Mouse (Mus musculus) erythroid progenitor cell, adult 5-6 weeks (primary cell): Measurements from ENCODE around the gene Mfap1a. TPM values are rescaled to one million over a fixed set of nuclear protein-coding genes. Genes with fewer than 3 reads are reported as not detected.
"Not testable (repeated sequence)": the region's sequence is repeated elsewhere in the genome, so short reads cannot be mapped to it uniquely, and the experiment has no call there.

ENCODE experiments used
- ATAC-seq: replicated peaks from 2 replicates; pipeline ENCODE4 v1.8.0; 2016; ENCODE audit warnings: moderate number of reproducible peaks, mild to moderate bottlenecking, moderate TSS enrichment, inconsistent platforms; ENCODE audit not compliant: poor library complexity, low FRiP score, severe bottlenecking
- total RNA-seq, 2 experiments: library from RNA; stranded (forward) in 1 of 2; stranded (reverse) in 1 of 2; fragments of 150-400 nt in 1 of 2; fragments of 186-747, 209-891 nt in 1 of 2; gene quantifications; 2 replicates each; pipeline versions ENCODE4 v1.2.3 to v1.2.4; 2015 to 2017; ENCODE audit warnings: low replicate concordance in 2 of 2

The Mfap1a gene
- total RNA-seq, 2 experiments from 2014 or later, result 21.1 to 22.2 TPM

DNA sequence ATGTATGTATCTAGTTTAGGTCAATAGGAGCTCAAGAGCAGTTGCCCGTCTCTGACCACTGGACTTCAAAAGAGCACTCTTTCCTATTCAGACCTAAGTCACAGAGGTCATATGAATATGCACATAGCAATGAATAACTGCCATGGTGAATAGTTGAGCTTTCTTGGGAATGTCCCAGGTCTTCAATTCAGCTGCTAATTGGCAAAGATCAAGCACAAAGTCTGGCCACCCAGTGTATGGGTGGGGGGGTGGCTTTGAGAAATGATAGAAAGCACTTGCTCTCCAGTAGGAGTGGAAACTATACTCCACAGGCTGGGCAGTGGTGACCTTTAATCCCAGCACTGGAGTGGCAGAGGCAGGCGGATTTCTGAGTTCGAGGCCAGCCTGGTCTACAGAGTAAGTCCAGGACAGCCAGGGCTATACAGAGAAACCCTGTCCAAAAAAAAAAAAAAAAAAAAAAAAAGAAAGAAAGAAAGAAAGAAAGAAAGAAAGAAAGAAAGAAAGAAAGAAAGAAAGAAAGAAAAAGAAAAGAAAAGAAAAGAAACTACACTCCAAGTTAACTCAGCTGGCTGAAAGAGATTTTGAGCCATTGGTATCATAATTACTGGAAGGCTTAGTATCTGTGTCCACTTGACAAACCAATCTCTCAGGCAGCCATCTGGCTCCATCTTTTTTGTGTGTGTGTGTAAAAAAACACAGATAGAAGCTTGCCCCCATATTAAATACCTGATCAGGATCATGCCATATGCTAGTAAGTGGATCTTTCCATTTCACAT lies 28.8 kb downstream of the Mfap1a start:
- ATAC-seq, result no peak

DNA sequence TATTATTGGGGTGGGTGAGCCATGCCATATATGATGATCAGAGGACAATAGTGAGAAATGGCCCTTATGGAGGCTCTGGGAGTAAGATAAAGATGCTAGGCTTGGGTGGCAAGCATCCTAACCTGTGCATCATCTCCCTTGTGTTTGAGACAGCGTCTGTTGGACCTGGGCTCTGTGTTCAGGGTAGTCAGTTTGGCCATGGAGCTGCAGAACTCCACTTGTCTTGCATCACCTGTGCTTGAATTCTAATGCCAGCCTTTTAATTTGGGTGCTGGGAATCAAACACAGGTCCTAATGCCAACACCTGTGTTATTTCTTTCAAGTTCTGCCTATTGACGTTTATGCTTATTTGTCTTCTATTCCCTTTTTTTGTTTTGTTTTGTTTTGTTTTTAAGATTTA lies 31.2 kb downstream of the Mfap1a start:
- ATAC-seq, result not testable (repeated sequence)

DNA sequence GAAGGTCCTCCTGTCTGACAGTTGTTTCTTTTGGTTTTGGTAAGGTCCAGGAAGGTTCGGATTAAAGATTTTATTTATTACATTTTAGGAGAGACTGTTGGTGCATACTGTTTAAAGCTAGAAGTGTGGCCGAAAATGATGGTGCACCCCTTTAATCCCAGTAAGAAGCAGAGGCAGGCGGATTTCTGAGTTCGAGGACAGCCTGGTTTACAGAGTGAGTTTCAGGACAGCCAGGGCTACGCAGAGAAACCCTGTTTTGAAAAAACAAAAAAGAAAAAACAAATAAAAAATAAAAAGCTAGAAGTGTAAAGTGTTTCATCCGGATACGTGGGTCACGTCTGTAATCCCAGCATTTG lies 32.3 kb downstream of the Mfap1a start:
- ATAC-seq, result peak; percentile 60

DNA sequence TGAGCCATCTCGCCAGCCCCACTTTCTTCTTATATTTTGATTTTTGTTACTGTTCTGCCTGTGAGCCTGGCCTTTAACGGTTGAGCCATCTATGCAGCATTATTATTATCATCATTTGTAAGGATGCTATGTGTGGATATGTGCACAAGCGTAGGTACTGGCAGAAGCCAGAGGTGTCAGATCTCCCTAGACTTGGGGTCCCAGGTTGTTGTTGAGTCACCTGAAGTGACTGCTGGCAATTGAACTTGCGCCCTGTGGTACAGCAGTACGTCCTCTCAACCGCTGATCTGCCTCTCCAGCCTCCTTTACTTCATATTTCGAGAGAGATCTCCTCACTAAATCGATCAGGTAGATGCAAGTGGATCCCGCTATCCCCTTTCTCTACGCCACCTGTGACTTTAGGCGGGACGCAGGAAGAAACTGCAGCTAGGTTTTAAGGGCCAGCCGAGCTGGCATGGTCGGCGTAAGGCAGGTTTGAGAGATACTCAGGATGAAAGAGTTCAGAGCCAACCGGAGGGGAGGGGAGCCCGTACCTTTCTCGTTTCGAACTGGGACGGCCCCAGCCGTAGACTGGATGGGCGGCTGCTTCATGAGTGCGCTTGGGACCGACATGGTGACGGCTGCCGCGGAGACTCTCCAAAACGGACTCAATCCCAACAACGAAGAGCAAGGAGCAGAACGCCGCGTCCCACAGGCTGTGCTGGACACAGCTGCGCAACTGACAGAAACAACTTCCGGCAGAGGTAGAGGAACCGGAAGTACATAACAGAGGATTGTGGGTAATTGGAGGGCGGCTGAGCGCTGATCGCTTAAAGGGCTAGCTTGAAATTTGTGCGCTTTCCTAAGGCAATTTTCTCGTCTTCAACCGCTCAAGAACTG lies 32.9 kb downstream of the Mfap1a start, which contains the start of gene Mfap1b:
Gene Mfap1b, minus strand, starts transcription at position 767 of the 879 bp plus-strand sequence.
- peak; percentile 98 for ATAC-seq

DNA sequence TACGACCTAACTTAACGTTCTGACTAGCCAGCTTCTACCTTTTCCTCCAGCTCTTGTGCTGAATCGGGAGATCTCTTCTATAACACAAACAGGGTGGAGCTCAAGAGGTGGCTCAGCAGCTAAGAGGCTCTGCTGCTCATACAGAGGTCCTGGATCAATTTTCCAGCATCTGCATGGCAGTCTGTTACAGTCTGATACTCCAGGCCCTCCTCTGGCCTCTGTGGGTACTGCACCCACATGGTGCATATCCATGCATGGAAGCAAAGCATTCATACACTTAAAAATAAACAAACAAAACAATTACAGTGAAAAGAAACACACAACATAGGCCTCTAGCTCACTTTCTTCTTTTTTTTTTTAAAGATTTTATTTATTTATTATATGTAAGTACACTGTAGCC lies 33.7 kb downstream of the Mfap1a start:
- ATAC-seq, result not testable (repeated sequence)

DNA sequence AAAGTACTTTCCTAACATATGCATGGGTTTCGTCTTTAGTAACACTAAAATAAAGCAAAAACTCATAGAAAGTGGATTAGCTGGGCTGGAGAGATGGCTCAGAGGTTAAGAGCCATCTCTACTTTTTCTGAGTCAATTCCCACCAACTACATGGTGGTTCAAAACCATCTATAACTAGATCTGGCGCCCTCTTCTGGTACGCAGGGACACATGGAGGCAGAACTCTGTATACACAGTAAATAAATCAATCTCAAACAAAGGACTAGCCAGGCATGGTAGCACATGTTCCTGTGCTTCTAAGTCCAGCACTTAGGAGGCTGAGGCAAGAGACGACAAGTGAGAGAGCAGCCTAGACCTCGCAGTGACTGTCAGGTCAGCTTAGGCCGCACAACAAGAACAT lies 37.5 kb downstream of the Mfap1a start:
- not testable (repeated sequence) for ATAC-seq

DNA sequence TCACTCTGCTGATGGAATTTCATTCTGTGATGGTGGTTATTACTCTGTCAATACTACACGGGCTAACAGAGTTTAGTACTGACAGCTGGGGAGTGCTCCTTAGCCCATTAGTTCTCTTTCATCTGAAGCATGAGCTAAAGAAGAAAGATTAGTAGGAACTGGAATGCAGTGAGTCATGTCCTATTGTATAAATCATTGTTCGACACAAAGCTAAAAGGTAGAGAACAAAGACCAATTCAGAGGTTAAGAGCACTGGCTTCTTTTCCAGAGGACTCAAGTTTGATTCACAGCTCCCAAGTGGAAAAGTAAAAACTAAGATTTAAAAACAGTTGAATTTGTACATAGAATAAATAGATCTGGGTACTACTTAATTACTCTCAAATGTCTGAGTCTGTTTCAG lies 46.4 kb downstream of the Mfap1a start:
- no peak for ATAC-seq

DNA sequence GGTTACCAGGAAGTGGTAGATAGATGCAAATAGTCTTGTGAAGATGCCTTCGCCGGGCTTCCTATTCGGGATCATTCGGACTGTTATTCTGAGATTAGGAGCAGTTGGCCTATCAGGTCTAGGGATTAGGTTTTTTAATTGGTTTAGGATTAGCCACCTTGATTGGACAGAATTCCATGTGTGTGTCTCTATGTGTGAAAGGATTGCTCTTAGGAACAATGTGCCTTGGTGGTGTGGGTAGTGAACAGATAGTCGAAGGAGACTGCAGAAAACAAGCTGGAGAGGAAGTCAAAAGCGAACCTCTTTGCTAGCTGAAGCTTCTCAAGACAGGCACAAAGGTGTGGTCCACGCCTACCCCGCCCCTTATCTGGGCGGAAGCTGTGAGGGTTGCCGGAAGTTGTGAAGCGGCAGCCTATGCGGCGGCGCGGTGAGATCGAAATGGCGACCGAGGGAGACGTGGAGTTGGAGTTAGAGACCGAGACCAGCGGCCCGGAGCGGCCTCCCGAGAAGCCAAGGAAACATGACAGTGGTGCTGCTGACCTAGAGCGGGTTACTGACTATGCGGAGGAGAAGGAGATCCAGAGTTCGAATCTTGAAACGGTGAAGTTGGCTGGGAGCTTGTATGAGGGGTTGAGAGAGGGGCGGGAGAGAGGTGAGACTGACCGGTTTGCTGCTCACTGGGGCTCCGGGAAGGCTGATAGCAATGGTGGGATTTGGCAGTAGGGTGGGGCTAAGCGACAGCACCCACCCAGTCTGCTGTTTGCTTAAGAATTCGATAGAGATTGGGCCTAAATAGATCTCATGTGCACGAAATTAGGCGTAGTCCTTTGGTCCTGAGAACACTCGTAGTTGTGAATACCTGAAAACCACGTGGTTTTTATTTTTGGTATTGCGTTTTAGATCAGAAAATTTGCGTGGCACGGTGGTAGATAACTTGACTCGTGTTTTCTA lies 49.5 kb downstream of the Mfap1a start, which contains the start of gene Serinc4:
Gene Serinc4, minus strand, starts transcription at position 90 of the 951 bp plus-strand sequence.
- ATAC-seq, result peak; percentile 99

DNA sequence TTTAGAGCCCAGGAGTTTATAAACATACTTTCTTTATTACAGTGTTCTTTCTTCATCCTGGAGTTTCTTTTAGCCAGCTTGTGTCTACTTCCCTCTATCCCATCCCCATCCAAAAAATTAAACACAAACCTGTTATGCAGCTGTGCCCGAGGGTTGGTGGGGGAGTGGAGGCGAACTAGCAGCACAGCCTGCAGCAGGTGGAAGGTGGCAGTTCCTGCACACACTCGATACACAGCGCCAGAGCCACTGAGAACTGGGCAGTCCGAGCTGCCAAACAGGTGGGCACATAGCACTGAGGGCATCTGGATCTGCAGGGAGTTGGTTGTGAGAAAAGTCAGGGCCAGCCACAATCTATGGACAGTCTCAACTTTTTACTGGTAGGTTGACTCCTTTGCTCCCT lies 50.9 kb downstream of the Mfap1a start:
- no peak for ATAC-seq

DNA sequence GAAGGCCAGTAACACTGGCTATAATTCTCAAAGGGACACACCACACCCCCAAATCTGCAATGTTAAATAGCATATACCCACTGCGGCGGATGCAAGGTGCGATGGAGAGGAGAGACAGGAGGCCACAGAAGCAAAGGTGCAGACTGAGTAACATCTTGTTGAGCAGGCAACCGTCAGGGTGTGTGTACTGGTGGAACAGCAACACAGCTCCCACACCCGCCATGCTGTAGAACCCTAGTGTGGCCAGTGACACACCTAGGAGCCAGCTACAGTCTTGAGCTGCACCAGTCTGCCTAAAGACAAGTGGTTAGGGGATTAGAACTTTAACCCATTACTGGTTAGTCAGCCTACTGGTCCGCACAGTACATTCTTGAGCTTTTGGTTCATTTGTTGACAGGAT lies 52.5 kb downstream of the Mfap1a start:
- ATAC-seq, result no peak

DNA sequence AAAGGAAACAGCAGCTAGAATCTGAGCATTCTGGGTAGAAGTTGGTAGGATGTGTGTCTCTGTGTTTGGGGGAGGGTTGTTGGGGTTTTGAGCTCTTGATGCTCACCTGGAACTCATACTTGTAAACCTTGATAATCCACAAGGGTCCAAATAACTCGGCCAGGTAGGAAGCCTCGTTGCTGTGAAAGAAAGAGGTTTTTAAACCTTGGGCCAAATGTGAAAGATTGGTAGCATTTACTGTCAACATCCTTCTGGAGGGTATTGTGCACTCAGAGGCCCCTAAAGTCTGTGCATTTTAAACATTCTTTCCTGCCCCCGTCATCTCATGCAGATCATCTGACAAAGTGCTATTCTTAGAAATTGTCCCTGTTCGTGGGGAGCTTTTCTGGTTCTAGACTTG lies 53.5 kb downstream of the Mfap1a start, which contains the start of gene Hypk:
Gene Hypk, plus strand, starts transcription at position 301 of the 400 bp plus-strand sequence.
- no peak for ATAC-seq

DNA sequence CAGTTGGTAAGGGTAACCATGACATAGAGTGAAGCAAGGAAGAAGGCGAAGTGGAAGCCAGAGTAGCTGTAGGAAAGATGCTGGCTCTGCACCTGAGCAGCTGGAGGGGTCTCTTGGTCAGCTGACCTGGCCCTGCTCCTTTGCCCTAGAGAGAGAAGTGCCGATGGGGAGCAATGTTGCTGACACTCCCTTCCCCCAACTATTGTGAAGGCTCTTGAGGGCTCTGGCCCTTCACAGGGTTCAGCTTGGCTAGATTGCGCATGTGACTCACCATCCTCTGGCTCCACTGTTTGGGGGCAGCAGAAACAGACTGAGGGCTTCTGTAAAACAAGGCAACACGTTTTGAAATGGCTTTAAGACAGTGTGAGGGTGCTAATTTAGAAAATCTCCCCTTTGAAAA lies 54.1 kb downstream of the Mfap1a start:
- ATAC-seq, result no peak

DNA sequence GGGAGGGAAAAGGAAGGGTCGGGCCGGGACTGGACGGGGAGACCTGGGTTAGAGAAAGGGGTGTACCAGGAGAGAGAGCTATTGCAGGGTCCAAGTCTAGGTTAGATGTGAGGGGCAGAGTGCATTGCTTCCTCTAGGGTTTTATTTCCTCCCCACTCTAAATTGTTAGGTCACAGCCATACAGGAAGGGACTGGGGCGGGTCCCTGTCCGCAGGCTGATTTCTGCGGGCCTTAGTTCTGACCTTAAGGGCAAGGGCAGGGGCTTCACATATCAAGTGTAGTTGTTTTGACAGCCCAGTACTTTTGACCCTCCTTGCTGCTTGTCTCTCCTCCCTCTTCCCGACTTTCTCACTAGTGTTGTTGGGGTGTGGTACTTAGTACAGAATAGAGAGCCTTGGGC lies 56.4 kb downstream of the Mfap1a start:
- no peak for ATAC-seq

DNA sequence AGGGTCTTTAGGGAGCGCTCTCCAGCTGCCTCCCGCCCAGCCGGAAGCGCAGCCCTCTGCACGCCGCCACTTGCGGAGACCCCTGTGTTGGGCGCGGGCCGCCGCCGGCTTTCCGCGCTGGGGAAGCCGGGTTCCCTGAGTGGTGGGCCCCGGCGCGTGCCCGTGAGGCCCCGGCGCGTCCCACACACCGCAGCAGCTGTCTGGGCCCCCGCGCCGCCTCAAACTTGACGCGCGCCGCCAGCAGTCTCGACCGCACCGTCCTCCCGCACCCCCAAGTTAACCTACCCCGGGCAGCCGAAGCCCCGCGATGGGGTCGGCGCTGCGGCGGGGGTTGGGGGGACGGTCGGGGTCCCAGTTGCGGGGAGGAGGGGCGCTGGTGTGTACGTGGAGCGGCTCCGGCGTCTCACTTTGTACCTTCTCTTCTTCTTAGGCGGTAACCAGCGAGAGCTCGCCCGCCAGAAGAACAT lies 56.9 kb downstream of the Mfap1a start:
- no peak for ATAC-seq

DNA sequence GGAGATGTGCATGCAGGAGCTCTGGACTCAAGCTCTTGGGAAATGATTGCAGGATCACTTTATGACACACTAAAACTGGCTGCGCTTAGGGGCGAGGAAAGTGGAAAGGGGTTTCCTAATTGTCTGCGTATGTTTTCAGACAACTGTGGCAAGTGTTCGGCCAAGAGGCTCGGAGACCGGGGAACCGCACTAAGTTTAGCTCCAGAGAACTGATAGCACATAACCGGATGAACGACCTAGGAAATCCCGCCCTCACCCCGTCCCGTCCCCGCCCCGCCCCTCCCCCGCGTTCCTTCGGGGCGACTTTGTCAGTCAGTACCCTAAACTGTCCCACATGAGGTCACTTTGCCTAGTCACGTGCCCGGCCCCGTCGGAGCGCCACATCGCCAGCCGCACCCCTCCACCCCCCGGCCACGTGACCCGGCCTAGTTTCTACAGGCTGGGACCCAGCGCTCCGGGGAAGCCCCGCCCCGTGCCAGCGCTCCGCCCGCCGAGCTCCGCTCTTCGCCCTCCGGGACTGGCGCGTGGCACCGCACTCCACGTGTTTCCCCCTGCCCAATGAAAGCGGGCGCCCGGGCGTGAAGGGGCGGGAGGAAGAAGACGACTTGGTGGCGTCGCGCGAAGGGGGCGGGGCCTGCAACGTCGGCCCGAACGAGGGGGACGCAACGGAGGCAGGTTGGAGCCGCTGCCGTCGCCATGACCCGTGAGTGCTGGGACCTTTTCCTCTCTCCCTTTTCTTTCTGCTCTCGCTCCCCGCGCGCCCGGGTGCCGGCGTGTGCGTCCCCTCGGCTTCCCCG lies 57.5 kb downstream of the Mfap1a start, which contains the start of gene Serf2:
Gene Serf2, plus strand, starts transcription at position 457 of the 797 bp plus-strand sequence.
- ATAC-seq, result peak; percentile 95

DNA sequence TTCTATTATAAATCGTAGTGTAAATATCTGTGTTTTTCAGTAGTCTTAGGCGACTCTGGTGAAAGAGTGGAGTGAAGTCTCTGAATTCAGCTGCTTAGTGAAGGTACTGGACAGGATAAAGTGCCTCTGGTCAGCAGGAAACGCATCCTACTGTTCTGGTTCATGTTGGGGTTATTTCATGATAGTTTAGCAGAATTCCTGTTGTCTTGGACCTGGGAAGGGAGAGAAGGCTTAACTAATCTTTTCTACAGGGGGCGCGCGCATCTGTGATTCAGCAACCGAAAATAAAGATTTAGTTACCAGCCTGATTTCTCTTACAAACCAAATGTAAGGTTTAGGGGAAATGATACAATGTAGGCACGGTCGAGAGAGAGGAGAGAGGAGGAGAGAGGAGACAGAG lies 58.3 kb downstream of the Mfap1a start:
- no peak for ATAC-seq

DNA sequence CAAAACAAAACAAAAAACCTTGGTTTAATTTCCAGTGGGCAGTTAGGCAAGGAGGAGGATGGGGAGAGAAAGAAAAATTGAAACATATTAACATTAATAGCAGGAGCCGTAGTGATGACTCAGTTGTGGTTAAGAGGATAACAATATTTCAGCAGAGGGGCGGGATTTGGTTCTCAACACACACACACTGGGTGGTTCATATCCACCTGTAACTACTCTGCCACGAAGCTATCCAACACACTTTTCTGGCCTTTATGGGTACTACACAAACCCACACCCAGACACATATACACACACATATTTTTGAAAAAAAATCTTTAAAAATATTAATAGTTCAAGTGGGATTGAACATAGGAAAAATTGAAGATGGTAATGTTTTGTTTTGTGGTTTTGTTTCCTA lies 59.5 kb downstream of the Mfap1a start:
- no peak for ATAC-seq

DNA sequence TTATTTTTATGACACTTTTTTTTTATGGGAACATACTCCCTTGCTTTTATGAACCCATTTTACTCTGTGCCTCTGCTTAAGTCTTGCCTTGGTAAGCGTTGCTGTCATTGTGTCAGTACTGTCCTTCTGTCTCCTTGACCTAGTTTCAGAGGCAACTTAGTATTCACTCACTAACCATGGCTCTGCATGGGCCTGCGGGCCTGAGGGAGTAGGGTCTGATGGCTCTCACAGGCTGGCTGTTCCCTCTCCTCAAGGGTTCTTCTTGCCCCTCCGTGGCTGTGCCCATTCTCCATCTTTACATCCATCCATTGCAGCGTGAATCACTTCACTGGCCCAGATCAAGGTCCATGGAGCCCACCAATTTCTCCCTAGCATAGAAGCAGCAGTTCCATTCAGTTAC lies 60.0 kb downstream of the Mfap1a start:
- ATAC-seq, result no peak

DNA sequence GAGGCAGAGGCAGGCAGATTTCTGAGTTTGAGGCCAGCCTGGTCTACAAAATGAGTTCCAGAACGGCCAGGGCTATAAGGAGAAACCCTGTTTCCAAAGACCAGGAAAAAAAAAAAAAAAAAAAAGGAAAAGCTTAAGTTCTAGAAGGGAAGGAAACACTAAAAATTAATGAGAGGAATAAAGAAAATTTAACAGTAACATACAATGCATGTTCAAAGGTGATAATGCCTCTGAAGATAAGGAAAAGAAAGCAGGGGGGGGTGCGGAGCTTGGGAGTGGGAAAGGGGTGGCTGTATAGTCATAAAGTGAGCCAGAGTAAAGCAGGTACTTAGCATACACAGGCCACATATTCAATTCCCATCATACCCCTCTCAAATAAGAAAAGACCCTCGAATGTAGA lies 61.3 kb downstream of the Mfap1a start:
- no peak for ATAC-seq
